Mouse (Mus musculus): ENCODE results near the gene Mrgprx1. TPM values are rescaled to one million over a fixed set of nuclear protein-coding genes. Genes with fewer than 3 reads are reported as not detected.

The Mrgprx1 gene
- polyA plus RNA-seq (2012; rRNA removed), result not detected in 2 replicates

GRCm38 (mm10) chr7:48027497-48027896 is at the start of gene Mrgprx1:
TSS of gene Mrgprx1 (minus strand) at chr7:48027597.
- TF ChIP-seq POLR2A (IDR thresholded peaks at IDR 0.05; ENCODE audit: extremely low read depth, insufficient read depth, low read length), result no peak
- TF ChIP-seq CTCF (IDR thresholded peaks at IDR 0.05; ENCODE audit: extremely low read depth, insufficient read depth, low read length), result no peak
- no peaks in the 10 kb centered on the region for H3K4me1 ChIP-seq (ENCODE audit: control insufficient read depth, insufficient read depth, low read length)
- H3K4me3 ChIP-seq (ENCODE audit: insufficient read depth, low read length), result no peak within 1 kb of the TSS
- no peak within 1 kb of the TSS for H3K27ac ChIP-seq (ENCODE audit: insufficient read depth, low read length)

GRCm38 (mm10) chr7:48075521-48075920 is 48.1 kb upstream of the Mrgprx1 start:
- TF ChIP-seq POLR2A (IDR thresholded peaks at IDR 0.05; ENCODE audit: extremely low read depth, insufficient read depth, low read length) (no peak), CTCF (IDR thresholded peaks at IDR 0.05; ENCODE audit: extremely low read depth, insufficient read depth, low read length) (no peak)
- Histone ChIP-seq H3K4me1 (ENCODE audit: control insufficient read depth, insufficient read depth, low read length) (no peaks in the 10 kb centered on the region), H3K27ac (ENCODE audit: insufficient read depth, low read length) (no peak overlapping the region), H3K4me3 (ENCODE audit: insufficient read depth, low read length) (no peak overlapping the region)

GRCm38 (mm10) chr7:48046475-48047185 is 19.2 kb upstream of the Mrgprx1 start:
- no peaks in the 10 kb centered on the region for H3K4me1 ChIP-seq (ENCODE audit: control insufficient read depth, insufficient read depth, low read length)
- no peak overlapping the region for H3K4me3 ChIP-seq (ENCODE audit: insufficient read depth, low read length)
- TF ChIP-seq CTCF (IDR thresholded peaks at IDR 0.05; ENCODE audit: extremely low read depth, insufficient read depth, low read length), result no peak
- no peak for TF ChIP-seq POLR2A (IDR thresholded peaks at IDR 0.05; ENCODE audit: extremely low read depth, insufficient read depth, low read length)
- no peak overlapping the region for H3K27ac ChIP-seq (ENCODE audit: insufficient read depth, low read length)

GRCm38 (mm10) chr7:48044046-48044445 is 16.6 kb upstream of the Mrgprx1 start:
- no peaks in the 10 kb centered on the region for H3K4me1 ChIP-seq (ENCODE audit: control insufficient read depth, insufficient read depth, low read length)
- TF ChIP-seq POLR2A (IDR thresholded peaks at IDR 0.05; ENCODE audit: extremely low read depth, insufficient read depth, low read length), result no peak
- no peak for TF ChIP-seq CTCF (IDR thresholded peaks at IDR 0.05; ENCODE audit: extremely low read depth, insufficient read depth, low read length)
- no peak overlapping the region for H3K4me3 ChIP-seq (ENCODE audit: insufficient read depth, low read length)
- no peak overlapping the region for H3K27ac ChIP-seq (ENCODE audit: insufficient read depth, low read length)

GRCm38 (mm10) chr7:48017874-48018273 is 9.5 kb downstream of the Mrgprx1 start:
- no peak overlapping the region for H3K4me3 ChIP-seq (ENCODE audit: insufficient read depth, low read length)
- TF ChIP-seq POLR2A (IDR thresholded peaks at IDR 0.05; ENCODE audit: extremely low read depth, insufficient read depth, low read length) (no peak), CTCF (IDR thresholded peaks at IDR 0.05; ENCODE audit: extremely low read depth, insufficient read depth, low read length) (no peak)
- no peak overlapping the region for H3K27ac ChIP-seq (ENCODE audit: insufficient read depth, low read length)
- H3K4me1 ChIP-seq (ENCODE audit: control insufficient read depth, insufficient read depth, low read length), result no peaks in the 10 kb centered on the region

- Histone ChIP-seq H3K4me1 (ENCODE audit: control insufficient read depth, insufficient read depth, low read length) (no peaks in the 10 kb centered on the region), H3K27ac (ENCODE audit: insufficient read depth, low read length) (no peak overlapping the region), H3K4me3 (ENCODE audit: insufficient read depth, low read length) (no peak overlapping the region)
- TF ChIP-seq POLR2A (IDR thresholded peaks at IDR 0.05; ENCODE audit: extremely low read depth, insufficient read depth, low read length) (no peak), CTCF (IDR thresholded peaks at IDR 0.05; ENCODE audit: extremely low read depth, insufficient read depth, low read length) (no peak)
Measured at GRCm38 (mm10) chr7:47995689-47996088, 31.7 kb downstream of the Mrgprx1 start.

GRCm38 (mm10) chr7:47986752-47987151 is 40.6 kb downstream of the Mrgprx1 start:
- no peak for TF ChIP-seq POLR2A (IDR thresholded peaks at IDR 0.05; ENCODE audit: extremely low read depth, insufficient read depth, low read length)
- no peak for TF ChIP-seq CTCF (IDR thresholded peaks at IDR 0.05; ENCODE audit: extremely low read depth, insufficient read depth, low read length)
- Histone ChIP-seq H3K4me3 (ENCODE audit: insufficient read depth, low read length) (no peak overlapping the region), H3K27ac (ENCODE audit: insufficient read depth, low read length) (no peak overlapping the region), H3K4me1 (ENCODE audit: control insufficient read depth, insufficient read depth, low read length) (no peaks in the 10 kb centered on the region)

GRCm38 (mm10) chr7:47981995-47982394 is 45.4 kb downstream of the Mrgprx1 start, which contains the start of gene Mrgpra4:
TSS of gene Mrgpra4 (minus strand) at chr7:47982095.
- TF ChIP-seq POLR2A (IDR thresholded peaks at IDR 0.05; ENCODE audit: extremely low read depth, insufficient read depth, low read length) (no peak), CTCF (IDR thresholded peaks at IDR 0.05; ENCODE audit: extremely low read depth, insufficient read depth, low read length) (no peak)
- H3K4me3 ChIP-seq (ENCODE audit: insufficient read depth, low read length), result no peak within 1 kb of the TSS
- H3K27ac ChIP-seq (ENCODE audit: insufficient read depth, low read length), result no peak within 1 kb of the TSS
- no peaks in the 10 kb centered on the region for H3K4me1 ChIP-seq (ENCODE audit: control insufficient read depth, insufficient read depth, low read length)

Other genes starting within 250 kb of the Mrgprx1 start
- gene Mrgpra4, start 45.5 kb downstream of the Mrgprx1 start, polyA plus RNA-seq (2012; rRNA removed), result not detected in 2 replicates
- not detected in 2 replicates for gene Mrgprb5, start 141.4 kb upstream of the Mrgprx1 start, polyA plus RNA-seq (2012; rRNA removed)
- gene Mrgprb4, start 171.7 kb upstream of the Mrgprx1 start, polyA plus RNA-seq (2012; rRNA removed), result not detected in 2 replicates